Mouse (Mus musculus) MEL (cell line): ENCODE measurements at regions not wholly inside any gene's neighbourhood (a gene's known extent, or its start where the extent isn't known, plus 50 kb on each side); places are given as distances from the start of the nearest gene placed in this dataset.
"Not testable (repeated sequence)": the region's sequence is repeated elsewhere in the genome, so short reads cannot be mapped to it uniquely, and the experiment has no call there.

Experiments
- DNase-seq: peaks from one replicate; pipeline ENCODE4 v3.0.0; 2011; ENCODE audit warnings: low read depth, low spot score
- H3K27ac ChIP-seq: 2 replicates; pipeline ENCODE4 v1.5.1; 2012; ENCODE audit warnings: low read depth, mild to moderate bottlenecking, control low read depth, low read length, moderate library complexity; ENCODE audit not compliant: control insufficient read depth
- H3K27me3 ChIP-seq, 2 experiments: fragments of 150-350 bp in 1 of 2; sonication (generic) in 1 of 2; 2 replicates each; pipeline ENCODE4 v1.6.1; 2012; ENCODE audit warnings: low read length in 2 of 2, mild to moderate bottlenecking in 2 of 2, improper control_type of control experiment in 1 of 2, moderate library complexity in 1 of 2; ENCODE audit not compliant: insufficient read depth in 2 of 2, control insufficient read depth in 1 of 2
- H3K36me3 ChIP-seq, 2 experiments: 2 replicates each; pipeline ENCODE4 v1.6.1; 2012 to 2014; ENCODE audit warnings: low read length in 2 of 2, improper control_type of control experiment in 1 of 2, inconsistent platforms in 1 of 2, mild to moderate bottlenecking in 1 of 2; ENCODE audit not compliant: insufficient read depth in 2 of 2, control insufficient read depth in 1 of 2
- H3K4me1 ChIP-seq, 2 experiments: fragments of 150-350 bp in 1 of 2; sonication (generic) in 1 of 2; 2 replicates each; pipeline ENCODE4 v1.6.1; 2012; ENCODE audit warnings: low read length in 2 of 2, improper control_type of control experiment in 1 of 2, mild to moderate bottlenecking in 1 of 2; ENCODE audit not compliant: insufficient read depth in 2 of 2, control insufficient read depth in 1 of 2
- H3K4me3 ChIP-seq, 2 experiments: fragments of 150-350 bp in 1 of 2; sonication (generic) in 1 of 2; 2 replicates each; pipeline ENCODE4 v1.5.1; 2012; ENCODE audit warnings: low read depth in 2 of 2, low read length in 2 of 2, mild to moderate bottlenecking in 2 of 2, moderate library complexity in 2 of 2, control low read depth in 1 of 2, improper control_type of control experiment in 1 of 2; ENCODE audit not compliant: control insufficient read depth in 1 of 2, insufficient read depth in 1 of 2
- H3K79me2 ChIP-seq: 2 replicates; pipeline ENCODE4 v1.6.1; 2012; ENCODE audit warnings: mild to moderate bottlenecking, low read length, moderate library complexity; ENCODE audit not compliant: control insufficient read depth, poor library complexity, insufficient read depth
- H3K9ac ChIP-seq: 2 replicates; pipeline ENCODE4 v1.6.1; 2012; ENCODE audit warnings: low read depth, mild to moderate bottlenecking, control low read depth, low read length, moderate library complexity; ENCODE audit not compliant: control insufficient read depth, poor library complexity, severe bottlenecking
- H3K9me3 ChIP-seq: fragments of 150-350 bp; sonication (generic); replicated peaks from 2 replicates; pipeline ENCODE4 v1.6.1; 2012; ENCODE audit warnings: mild to moderate bottlenecking, low read length, improper control_type of control experiment, moderate library complexity; ENCODE audit not compliant: insufficient read depth
- BHLHE40 ChIP-seq: IDR thresholded peaks from 2 replicates; pipeline ENCODE4 v1.6.1; 2012; ENCODE audit warnings: low read depth, mild to moderate bottlenecking, inconsistent platforms, low read length, improper control_type of control experiment, borderline replicate concordance
- CHD1 ChIP-seq: IDR thresholded peaks from 2 replicates; pipeline ENCODE4 v1.6.1; 2012; ENCODE audit warnings: low read depth, mild to moderate bottlenecking, inconsistent platforms, low read length, improper control_type of control experiment
- EP300 ChIP-seq, 2 experiments: IDR thresholded peaks; 2 replicates each; pipeline ENCODE4 v1.6.1; 2011; ENCODE audit warnings: improper control_type of control experiment in 2 of 2, low read length in 2 of 2, low read depth in 1 of 2, mild to moderate bottlenecking in 1 of 2
- ETS1 ChIP-seq: IDR thresholded peaks from 2 replicates; pipeline ENCODE4 v1.6.1; 2012; ENCODE audit warnings: low read depth, mild to moderate bottlenecking, inconsistent platforms, low read length, improper control_type of control experiment, moderate library complexity
- GATA1 ChIP-seq: IDR thresholded peaks from 2 replicates; pipeline ENCODE4 v1.6.1; 2011; ENCODE audit warnings: low read depth, low read length, improper control_type of control experiment
- JUND ChIP-seq: IDR thresholded peaks from 2 replicates; pipeline ENCODE4 v1.6.1; 2011; ENCODE audit warnings: low read depth, mild to moderate bottlenecking, improper control_type of control experiment, low read length
- MAX ChIP-seq: IDR thresholded peaks from 2 replicates; pipeline ENCODE4 v1.6.1; 2011; ENCODE audit warnings: low read length, improper control_type of control experiment
- MAZ ChIP-seq: IDR thresholded peaks from 2 replicates; pipeline ENCODE4 v1.6.1; 2012; ENCODE audit warnings: low read depth, mild to moderate bottlenecking, inconsistent platforms, low read length, improper control_type of control experiment
- MYB ChIP-seq: IDR thresholded peaks from 2 replicates; pipeline ENCODE4 v1.6.1; 2011; ENCODE audit warnings: mild to moderate bottlenecking, low read depth, low read length, improper control_type of control experiment
- MYC ChIP-seq: IDR thresholded peaks from 2 replicates; pipeline ENCODE4 v1.6.1; 2011; ENCODE audit warnings: low read depth, mild to moderate bottlenecking, low read length, improper control_type of control experiment, moderate library complexity
- NRF1 ChIP-seq: IDR thresholded peaks from 2 replicates; pipeline ENCODE4 v1.6.1; 2014; ENCODE audit warnings: low read depth, mild to moderate bottlenecking, inconsistent platforms, low read length, improper control_type of control experiment, moderate library complexity; ENCODE audit not compliant: poor library complexity, insufficient read depth, severe bottlenecking
- POLR2A ChIP-seq, 2 experiments: IDR thresholded peaks; 2 replicates each; pipeline ENCODE4 v1.6.1; 2011 to 2012; ENCODE audit warnings: low read length in 2 of 2, mild to moderate bottlenecking in 2 of 2, control low read depth in 1 of 2, improper control_type of control experiment in 1 of 2, low read depth in 1 of 2, moderate library complexity in 1 of 2; ENCODE audit not compliant: control insufficient read depth in 1 of 2, insufficient read depth in 1 of 2, poor library complexity in 1 of 2
- RCOR1 ChIP-seq: IDR thresholded peaks from 2 replicates; pipeline ENCODE4 v1.6.1; 2012; ENCODE audit warnings: low read depth, mild to moderate bottlenecking, inconsistent platforms, low read length, improper control_type of control experiment
- TBP ChIP-seq: IDR thresholded peaks from 2 replicates; pipeline ENCODE4 v1.8.0; 2011; ENCODE audit warnings: low read depth, low read length, improper control_type of control experiment
- TCF12 ChIP-seq: IDR thresholded peaks from 2 replicates; pipeline ENCODE4 v1.6.1; 2014; ENCODE audit warnings: low read depth, mild to moderate bottlenecking, inconsistent platforms, low read length, improper control_type of control experiment, moderate library complexity

GRCm38 (mm10) chr6:60046825-60047224 lies 620.7 kb upstream of the Gprin3 start:
- H3K4me1 ChIP-seq, result peaks cover 14% of the 10 kb centered on the region in 2 experiments
- no peaks in the 10 kb centered on the region; the same call in 1 of the 2 replicates for H3K9me3 ChIP-seq
- no peak overlapping the region for H3K4me3 ChIP-seq
- no peaks in the 10 kb centered on the region for H3K79me2 ChIP-seq
- peak; percentile 48 for DNase-seq
- H3K36me3 ChIP-seq, result peaks cover 0 to 20% of the 10 kb centered on the region in 2 experiments; a peak in 2 of 4 replicates
- no peak overlapping the region for H3K9ac ChIP-seq
- no peaks in the 10 kb centered on the region for H3K27me3 ChIP-seq
- peak overlapping the region; percentile 80 for H3K27ac ChIP-seq
- TF ChIP-seq ETS1 (0 out of 2 replicates have a peak, but pooled peaks have one; percentile 19), CHD1 (no peak), EP300 (IDR thresholded peaks at IDR 0.05; ENCODE audit: low read depth in 1 of 2, low read length in 2 of 2) (peak in 1 of 2 experiments; percentile 10; a peak in 1 of 4 replicates), GATA1 (peak; percentile 23; the same call in 1 of the 2 replicates), NRF1 (no peak), MAX (no peak), MYB (peak; percentile 19; the same call in 1 of the 2 replicates), MAZ (0 out of 2 replicates have a peak, but pooled peaks have one; percentile 33)
- TF ChIP-seq, all 39 proteins: peak for 5

GRCm38 (mm10) chr6:60045531-60045930 lies 619.4 kb upstream of the Gprin3 start:
- H3K4me3 ChIP-seq, H3K27me3 ChIP-seq, H3K79me2 ChIP-seq, H3K9me3 ChIP-seq: not testable (repeated sequence)
- H3K9ac ChIP-seq, result peak overlapping the region; percentile 13; the same call in 1 of the 2 replicates
- peaks cover 14% of the 10 kb centered on the region in 2 experiments for H3K4me1 ChIP-seq
- H3K36me3 ChIP-seq, result peaks cover 0 to 20% of the 10 kb centered on the region in 2 experiments; a peak in 2 of 4 replicates
- TF ChIP-seq JUND (0 out of 2 replicates have a peak, but pooled peaks have one; percentile 39), MAX (peak; percentile 62; the same call in 1 of the 2 replicates), MYC (0 out of 2 replicates have a peak, but pooled peaks have one; percentile 14), EP300 (IDR thresholded peaks at IDR 0.05; ENCODE audit: low read depth in 1 of 2, low read length in 2 of 2) (peak; percentile 50 to 80; a peak in 3 of 4 replicates), TBP (peak; percentile 47; the same call in 1 of the 2 replicates), TCF12 (peak; percentile 48; the same call in 1 of the 2 replicates), ETS1 (peak; percentile 97), RCOR1 (0 out of 2 replicates have a peak, but pooled peaks have one; percentile 17), POLR2A (IDR thresholded peaks at IDR 0.05; ENCODE audit: control insufficient read depth in 1 of 2, insufficient read depth in 1 of 2, low read depth in 1 of 2, low read length in 2 of 2, poor library complexity in 1 of 2) (0 out of 4 replicates have a peak, but pooled peaks of 1 of the 2 experiments have one; percentile 39), MYB (0 out of 2 replicates have a peak, but pooled peaks have one; percentile 44), GATA1 (peak; percentile 81), BHLHE40 (peak; percentile 76)
- peak; percentile 90 for DNase-seq
- peak overlapping the region; percentile 96 for H3K27ac ChIP-seq
